Mouse (Mus musculus) stomach, embryonic 16.5 days (tissue): ENCODE results near the gene Capn1. TPM values are rescaled to one million over a fixed set of nuclear protein-coding genes. Genes with fewer than 3 reads are reported as not detected.

Experiments used
- ATAC-seq: fragments of 200-750 bp; cut with Nextera tagmentation; 2 replicates; pipeline ENCODE4 v1.8.0; 2017; ENCODE audit warnings: moderate number of reproducible peaks, moderate TSS enrichment; ENCODE audit not compliant: insufficient read depth, low FRiP score
- H3K27ac ChIP-seq: fragments of 300-500 bp; sonication (generic); 2 replicates; pipeline ENCODE4 v1.5.1; 2014; ENCODE audit warnings: low read length
- H3K27me3 ChIP-seq: fragments of 300-500 bp; sonication (generic); 2 replicates; pipeline ENCODE4 v1.6.1; 2014; ENCODE audit warnings: low read length, control low read depth, mixed read lengths; ENCODE audit not compliant: control insufficient read depth, insufficient read depth
- H3K36me3 ChIP-seq: fragments of 300-500 bp; sonication (generic); 2 replicates; pipeline ENCODE4 v1.6.1; 2014; ENCODE audit warnings: low read length; ENCODE audit not compliant: control insufficient read depth, insufficient read depth
- H3K4me1 ChIP-seq: fragments of 300-500 bp; sonication (generic); 2 replicates; pipeline ENCODE4 v1.6.1; 2014; ENCODE audit warnings: low read length, control low read depth, mixed read lengths; ENCODE audit not compliant: control insufficient read depth, insufficient read depth
- H3K4me2 ChIP-seq: fragments of 300-500 bp; sonication (generic); 2 replicates; pipeline ENCODE4 v1.6.1; 2014; ENCODE audit warnings: low read depth, low read length, mixed read lengths
- H3K4me3 ChIP-seq: fragments of 300-500 bp; sonication (generic); replicated peaks from 2 replicates; pipeline ENCODE4 v1.5.1; 2014; ENCODE audit warnings: mild to moderate bottlenecking, low read length
- H3K9ac ChIP-seq: fragments of 300-500 bp; sonication (generic); 2 replicates; pipeline ENCODE4 v1.6.1; 2014; ENCODE audit warnings: low read length
- H3K9me3 ChIP-seq: fragments of 300-500 bp; sonication (generic); replicated peaks from 2 replicates; pipeline ENCODE4 v1.6.1; 2016; ENCODE audit warnings: low read length, control low read depth; ENCODE audit not compliant: control insufficient read depth
- WGBS: fragments of 180-500 bp; shearing (Covaris S2); extraction: QIAGEN DNeasy Blood & Tissue Kit; methylation state at CpG from one replicate; pipeline ENCODE4 v1.1.7; 2014; 5-methylcytosine and 5-hydroxymethylcytosine counted together
- polyA plus RNA-seq: library from polyadenylated mRNA; unstranded; fragments of >200 nt; fragmentation: Nextera tagmentation; extraction: Ambion mirVana; gene quantifications from 2 replicates; pipeline ENCODE4 v1.2.1, GENCODE M21; 2015

The Capn1 gene
- 22.0 and 22.7 TPM in 2 replicates for polyA plus RNA-seq

- WGBS = 4% methylated on average over 40 of the region's 40 CpGs
- H3K27ac ChIP-seq = peak within 1 kb of the TSS; percentile 60
- H3K4me2 ChIP-seq = peak within 1 kb of the TSS; percentile 67
- no peaks in the 10 kb centered on the region for H3K9me3 ChIP-seq
- H3K9ac ChIP-seq = peak within 1 kb of the TSS; percentile 76
- peak; percentile 79 for ATAC-seq
- H3K4me1 ChIP-seq = peaks cover 12% of the 10 kb centered on the region
- 0 out of 2 replicates have a peak, but pooled peaks cover 4% of the 10 kb centered on the region for H3K27me3 ChIP-seq
- no peaks in the 10 kb centered on the region for H3K36me3 ChIP-seq
- peak within 1 kb of the TSS; percentile 60 for H3K4me3 ChIP-seq
Observed at GRCm38 (mm10) chr19:6015511-6016315, at the start of gene Capn1. Gene Capn1, minus strand, starts transcription at chr19:6015897.

GRCm38 (mm10) chr19:6063081-6063480, 47.4 kb upstream of the Capn1 start:
- H3K4me1 ChIP-seq = peaks cover 36% of the 10 kb centered on the region
- no peak overlapping the region for H3K4me3 ChIP-seq
- no peak overlapping the region for H3K27ac ChIP-seq
- ATAC-seq = no peak
- no peak overlapping the region for H3K4me2 ChIP-seq
- no peak overlapping the region for H3K9ac ChIP-seq
- 0 out of 2 replicates have a peak, but pooled peaks cover 4% of the 10 kb centered on the region for H3K36me3 ChIP-seq
- no peaks in the 10 kb centered on the region for H3K27me3 ChIP-seq
- H3K9me3 ChIP-seq = no peaks in the 10 kb centered on the region
- 92% methylated on average over 6 of the region's 6 CpGs for WGBS

GRCm38 (mm10) chr19:6062418-6062817, 46.7 kb upstream of the Capn1 start:
- peaks cover 34% of the 10 kb centered on the region for H3K4me1 ChIP-seq
- H3K27ac ChIP-seq = no peak overlapping the region
- H3K9ac ChIP-seq = peak overlapping the region; percentile 98
- no peaks in the 10 kb centered on the region for H3K9me3 ChIP-seq
- WGBS = 42% methylated on average over 5 of the region's 5 CpGs
- 0 out of 2 replicates have a peak, but pooled peaks cover 4% of the 10 kb centered on the region for H3K36me3 ChIP-seq
- peak overlapping the region; percentile 92 for H3K4me3 ChIP-seq
- H3K4me2 ChIP-seq = peak overlapping the region; percentile 100
- H3K27me3 ChIP-seq = no peaks in the 10 kb centered on the region
- ATAC-seq = no peak

GRCm38 (mm10) chr19:6061641-6062302, 46.1 kb upstream of the Capn1 start:
- Histone ChIP-seq H3K4me3 (peak overlapping the region; percentile 92), H3K9ac (peak overlapping the region; percentile 98), H3K4me1 (peaks cover 29% of the 10 kb centered on the region), H3K9me3 (no peaks in the 10 kb centered on the region), H3K36me3 (0 out of 2 replicates have a peak, but pooled peaks cover 4% of the 10 kb centered on the region), H3K27me3 (no peaks in the 10 kb centered on the region), H3K4me2 (peak overlapping the region; percentile 100), H3K27ac (peak overlapping the region; percentile 95)
- no peak for ATAC-seq
- 1% methylated on average over 44 of the region's 44 CpGs for WGBS

- Histone ChIP-seq H3K4me3 (peak within 1 kb of the TSS; percentile 92), H3K9ac (peak within 1 kb of the TSS; percentile 98), H3K4me2 (peak within 1 kb of the TSS; percentile 100), H3K27me3 (no peaks in the 10 kb centered on the region), H3K27ac (peak within 1 kb of the TSS; percentile 95), H3K9me3 (no peaks in the 10 kb centered on the region), H3K4me1 (peaks cover 30% of the 10 kb centered on the region), H3K36me3 (0 out of 2 replicates have a peak, but pooled peaks cover 4% of the 10 kb centered on the region)
- ATAC-seq = peak; percentile 77
- under 1% methylated on average over 58 of the region's 58 CpGs for whole genome bisulfite sequencing
Observed at GRCm38 (mm10) chr19:6061021-6061533, 45.4 kb upstream of the Capn1 start, which contains the start of gene Znhit2. Gene Znhit2, plus strand, starts transcription at chr19:6061192.

GRCm38 (mm10) chr19:6058966-6059365, 43.3 kb upstream of the Capn1 start:
- H3K9ac ChIP-seq = peak overlapping the region; percentile 93
- H3K4me2 ChIP-seq = peak overlapping the region; percentile 85
- H3K27me3 ChIP-seq = no peaks in the 10 kb centered on the region
- no peaks in the 10 kb centered on the region for H3K9me3 ChIP-seq
- H3K4me3 ChIP-seq = peak overlapping the region; percentile 83
- H3K4me1 ChIP-seq = peaks cover 30% of the 10 kb centered on the region
- peak overlapping the region; percentile 74; the same call in 1 of the 2 replicates for H3K27ac ChIP-seq
- peaks cover 10% of the 10 kb centered on the region; the same call in 1 of the 2 replicates for H3K36me3 ChIP-seq
- 72% methylated on average over 5 of the region's 5 CpGs for WGBS
- ATAC-seq = no peak

- Histone ChIP-seq H3K4me3 (peak overlapping the region; percentile 83), H3K9me3 (no peaks in the 10 kb centered on the region), H3K27ac (peak overlapping the region; percentile 74), H3K9ac (peak overlapping the region; percentile 93), H3K36me3 (peaks cover 14% of the 10 kb centered on the region; the same call in 1 of the 2 replicates), H3K27me3 (no peaks in the 10 kb centered on the region), H3K4me1 (peaks cover 30% of the 10 kb centered on the region), H3K4me2 (peak overlapping the region; percentile 85)
- WGBS = 22% methylated on average over 5 of the region's 5 CpGs
- ATAC-seq = no peak
Observed at GRCm38 (mm10) chr19:6058513-6058912, 42.8 kb upstream of the Capn1 start.

- H3K27ac ChIP-seq = peak within 1 kb of the TSS; percentile 74
- WGBS = under 1% methylated on average over 60 of the region's 63 CpGs
- H3K36me3 ChIP-seq = peaks cover 21% of the 10 kb centered on the region
- H3K9me3 ChIP-seq = no peaks in the 10 kb centered on the region
- H3K27me3 ChIP-seq = no peaks in the 10 kb centered on the region
- H3K4me2 ChIP-seq = peak within 1 kb of the TSS; percentile 85
- ATAC-seq = peak; percentile 93
- H3K9ac ChIP-seq = peak within 1 kb of the TSS; percentile 93
- H3K4me3 ChIP-seq = peak within 1 kb of the TSS; percentile 83
- peaks cover 24% of the 10 kb centered on the region for H3K4me1 ChIP-seq
Observed at GRCm38 (mm10) chr19:6057313-6058096, 41.8 kb upstream of the Capn1 start, which contains the start of the genes Mrpl49 and Fau. Gene Mrpl49, minus strand, starts transcription at chr19:6057785. Gene Fau, plus strand, starts transcription at chr19:6057844.
